Mouse (Mus musculus): ENCODE results near the gene Fsd2.

Fsd2 gene

GRCm38 (mm10) chr7:81556839-81557238 lies 9.9 kb downstream of the Fsd2 start:
- in situ Hi-C loops (cut with MboI; ENCODE audit: unreplicated experiment in 2 of 2), result loop anchor here (5.0 to 25.0 kb wide), 3 partner anchors 395 to 715 kb away; no protein-coding TSS in a partner anchor

GRCm38 (mm10) chr7:81554369-81554768 lies 12.4 kb downstream of the Fsd2 start:
- in situ Hi-C loops (cut with MboI; ENCODE audit: unreplicated experiment in 2 of 2), result loop anchor here (10.0 to 25.0 kb wide), 2 partner anchors 392 to 710 kb away; no protein-coding TSS in a partner anchor

GRCm38 (mm10) chr7:81553589-81553988 lies 13.2 kb downstream of the Fsd2 start:
- in situ Hi-C loops (cut with MboI; ENCODE audit: unreplicated experiment in 2 of 2), result loop anchor here (10.0 to 25.0 kb wide), 2 partner anchors 391 to 711 kb away; no protein-coding TSS in a partner anchor

- in situ Hi-C loops (cut with MboI; ENCODE audit: unreplicated experiment in 2 of 2), result no loop called here
Observed at GRCm38 (mm10) chr7:81548864-81549263, 17.9 kb downstream of the Fsd2 start.

GRCm38 (mm10) chr7:81542934-81543333 lies 23.8 kb downstream of the Fsd2 start:
- in situ Hi-C loops (cut with MboI; ENCODE audit: unreplicated experiment in 2 of 2), result no loop called here

- in situ Hi-C loops (cut with MboI; ENCODE audit: unreplicated experiment in 2 of 2), result no loop called here
Observed at GRCm38 (mm10) chr7:81541924-81542524, 24.7 kb downstream of the Fsd2 start.

- in situ Hi-C loops (cut with MboI; ENCODE audit: unreplicated experiment in 2 of 2), result no loop called here
Observed at GRCm38 (mm10) chr7:81540999-81541398, 25.7 kb downstream of the Fsd2 start.

GRCm38 (mm10) chr7:81539565-81539964 lies 27.2 kb downstream of the Fsd2 start:
- in situ Hi-C loops (cut with MboI; ENCODE audit: unreplicated experiment in 2 of 2), result no loop called here

- in situ Hi-C loops (cut with MboI; ENCODE audit: unreplicated experiment in 2 of 2), result no loop called here
Observed at GRCm38 (mm10) chr7:81538070-81538675, 28.6 kb downstream of the Fsd2 start.

GRCm38 (mm10) chr7:81536478-81536877 lies 30.3 kb downstream of the Fsd2 start:
- in situ Hi-C loops (cut with MboI; ENCODE audit: unreplicated experiment in 2 of 2), result no loop called here

GRCm38 (mm10) chr7:81531462-81531861 lies 35.3 kb downstream of the Fsd2 start:
- in situ Hi-C loops (cut with MboI; ENCODE audit: unreplicated experiment in 2 of 2), result no loop called here

- in situ Hi-C loops (cut with MboI; ENCODE audit: unreplicated experiment in 2 of 2), result loop anchor here in 1 of 2 experiments (5.0 kb wide), 1 partner anchor 43 kb away; the partner anchor contains the start of gene Whamm
Observed at GRCm38 (mm10) chr7:81528918-81529317, 37.8 kb downstream of the Fsd2 start.

GRCm38 (mm10) chr7:81523663-81524017 lies 43.1 kb downstream of the Fsd2 start:
- in situ Hi-C loops (cut with MboI; ENCODE audit: unreplicated experiment in 2 of 2), result no loop called here

- in situ Hi-C loops (cut with MboI; ENCODE audit: unreplicated experiment in 2 of 2), result no loop called here
Observed at GRCm38 (mm10) chr7:81523008-81523662, 43.6 kb downstream of the Fsd2 start.

- in situ Hi-C loops (cut with MboI; ENCODE audit: unreplicated experiment in 2 of 2), result no loop called here
Observed at GRCm38 (mm10) chr7:81516154-81517030, 50.4 kb downstream of the Fsd2 start.

- in situ Hi-C loops (cut with MboI; ENCODE audit: unreplicated experiment in 2 of 2), result no loop called here
Observed at GRCm38 (mm10) chr7:81514906-81515590, 51.7 kb downstream of the Fsd2 start.

GRCm38 (mm10) chr7:81501050-81501449 lies 65.7 kb downstream of the Fsd2 start:
- in situ Hi-C loops (cut with MboI; ENCODE audit: unreplicated experiment in 2 of 2), result no loop called here

GRCm38 (mm10) chr7:81498181-81498580 lies 68.6 kb downstream of the Fsd2 start, which contains the start of gene BC048679:
TSS of gene BC048679 (minus strand) at chr7:81498281.
- in situ Hi-C loops (cut with MboI; ENCODE audit: unreplicated experiment in 2 of 2), result no loop called here

GRCm38 (mm10) chr7:81497171-81497570 lies 69.6 kb downstream of the Fsd2 start:
- in situ Hi-C loops (cut with MboI; ENCODE audit: unreplicated experiment in 2 of 2), result no loop called here
